Mouse (Mus musculus): ENCODE measurements around the gene Hoxa3. TPM values are rescaled to one million over a fixed set of nuclear protein-coding genes. Genes with fewer than 3 reads are reported as not detected.

Gene Hoxa3
- polyA plus RNA-seq, 1 experiment, result not detected

DNA sequence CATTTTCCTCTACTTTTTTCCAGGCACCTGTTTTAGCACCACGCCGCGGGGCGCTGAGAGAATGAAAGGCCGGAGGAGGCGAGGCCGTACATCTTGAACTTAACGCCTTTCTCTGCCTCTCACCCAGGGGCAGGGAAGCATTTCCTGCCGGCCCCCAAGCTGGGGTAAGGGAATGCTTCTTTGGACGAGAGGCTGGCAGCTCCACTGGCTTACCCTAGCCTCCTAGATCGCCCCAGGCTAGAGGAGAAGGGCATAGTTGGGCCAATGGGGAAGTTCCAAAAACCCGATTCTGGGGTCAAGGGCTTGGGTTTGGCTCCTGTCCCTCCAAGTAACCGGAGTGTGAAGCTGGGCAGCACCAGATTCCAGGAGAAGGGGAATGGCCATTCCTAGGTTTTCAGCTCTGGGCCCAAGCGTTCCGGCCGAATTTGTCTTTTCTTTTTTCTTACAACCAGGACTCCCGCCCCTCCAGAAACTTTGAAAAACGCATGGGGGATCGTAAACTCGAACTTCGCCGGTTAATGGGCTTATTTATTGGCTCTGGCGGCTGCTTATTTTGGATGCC lies 19.9 kb upstream of the Hoxa3 start:
- no peak for TF ChIP-seq POLR2A (IDR thresholded peaks at IDR 0.05; ENCODE audit: extremely low read depth, insufficient read depth, low read length)
- TF ChIP-seq CTCF (IDR thresholded peaks at IDR 0.05; ENCODE audit: extremely low read depth, insufficient read depth, low read length), result no peak
- no peaks in the 10 kb centered on the region for H3K4me1 ChIP-seq (ENCODE audit: control insufficient read depth, insufficient read depth, low read length)
- no peak overlapping the region for H3K4me3 ChIP-seq (ENCODE audit: insufficient read depth, low read length)
- H3K27ac ChIP-seq (ENCODE audit: insufficient read depth, low read length), result no peak overlapping the region

DNA sequence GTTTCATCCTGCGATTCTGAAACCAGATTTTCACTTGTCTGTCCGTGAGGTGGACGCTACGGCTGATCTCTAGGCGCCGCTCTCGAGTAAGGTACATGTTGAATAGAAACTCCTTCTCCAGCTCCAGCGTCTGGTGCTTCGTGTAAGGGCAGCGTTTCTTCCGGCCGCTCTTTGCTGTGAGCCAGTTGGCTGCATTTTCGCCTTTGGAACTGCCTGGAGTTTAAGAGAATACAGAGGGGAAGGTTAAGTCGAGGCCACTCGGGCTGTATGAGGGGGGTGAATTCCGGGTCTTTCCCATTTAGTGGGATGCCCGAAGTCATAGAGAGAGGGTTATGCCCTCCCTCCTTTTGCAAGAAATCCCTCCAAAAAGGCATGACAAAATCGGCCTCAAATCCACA lies 19.4 kb upstream of the Hoxa3 start:
- Histone ChIP-seq H3K4me3 (ENCODE audit: insufficient read depth, low read length) (no peak overlapping the region), H3K27ac (ENCODE audit: insufficient read depth, low read length) (no peak overlapping the region), H3K4me1 (ENCODE audit: control insufficient read depth, insufficient read depth, low read length) (no peaks in the 10 kb centered on the region)
- TF ChIP-seq CTCF (IDR thresholded peaks at IDR 0.05; ENCODE audit: extremely low read depth, insufficient read depth, low read length) (no peak), POLR2A (IDR thresholded peaks at IDR 0.05; ENCODE audit: extremely low read depth, insufficient read depth, low read length) (no peak)

DNA sequence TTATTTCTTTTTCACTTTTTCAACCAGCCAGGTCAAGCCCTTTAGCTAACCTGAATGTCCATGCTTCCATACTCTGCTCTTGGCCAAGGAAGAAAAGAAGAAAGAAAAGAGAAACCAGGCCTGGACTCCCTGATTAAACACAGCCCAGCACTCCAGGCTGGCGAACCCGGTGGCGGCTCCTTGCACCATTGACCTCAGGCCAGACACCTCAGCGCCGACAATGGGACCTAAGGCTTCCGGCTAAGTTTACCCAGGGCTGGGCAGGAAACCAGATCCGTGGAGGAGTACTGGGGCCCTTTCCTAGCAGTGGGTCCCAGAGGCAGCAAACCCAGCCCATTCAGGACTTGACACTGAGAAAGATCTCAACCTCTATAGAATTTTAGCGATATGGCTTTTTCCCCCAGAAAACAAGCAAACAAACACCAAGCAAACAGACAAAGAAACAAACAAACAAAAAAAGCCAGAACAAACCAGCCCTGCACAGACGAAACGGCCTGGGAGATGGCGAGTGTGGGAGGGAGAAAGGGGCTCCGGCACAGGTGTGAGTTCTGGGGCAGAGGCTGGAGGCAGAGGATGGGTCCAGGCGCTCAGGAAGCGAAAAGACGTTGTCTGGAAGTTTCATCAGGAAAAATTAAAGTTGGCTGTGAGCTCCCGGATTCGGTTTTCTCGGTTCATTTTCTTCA lies 18.9 kb upstream of the Hoxa3 start:
- TF ChIP-seq POLR2A (IDR thresholded peaks at IDR 0.05; ENCODE audit: extremely low read depth, insufficient read depth, low read length) (no peak), CTCF (IDR thresholded peaks at IDR 0.05; ENCODE audit: extremely low read depth, insufficient read depth, low read length) (no peak)
- no peak overlapping the region for H3K4me3 ChIP-seq (ENCODE audit: insufficient read depth, low read length)
- no peaks in the 10 kb centered on the region for H3K4me1 ChIP-seq (ENCODE audit: control insufficient read depth, insufficient read depth, low read length)
- H3K27ac ChIP-seq (ENCODE audit: insufficient read depth, low read length), result no peak overlapping the region

DNA sequence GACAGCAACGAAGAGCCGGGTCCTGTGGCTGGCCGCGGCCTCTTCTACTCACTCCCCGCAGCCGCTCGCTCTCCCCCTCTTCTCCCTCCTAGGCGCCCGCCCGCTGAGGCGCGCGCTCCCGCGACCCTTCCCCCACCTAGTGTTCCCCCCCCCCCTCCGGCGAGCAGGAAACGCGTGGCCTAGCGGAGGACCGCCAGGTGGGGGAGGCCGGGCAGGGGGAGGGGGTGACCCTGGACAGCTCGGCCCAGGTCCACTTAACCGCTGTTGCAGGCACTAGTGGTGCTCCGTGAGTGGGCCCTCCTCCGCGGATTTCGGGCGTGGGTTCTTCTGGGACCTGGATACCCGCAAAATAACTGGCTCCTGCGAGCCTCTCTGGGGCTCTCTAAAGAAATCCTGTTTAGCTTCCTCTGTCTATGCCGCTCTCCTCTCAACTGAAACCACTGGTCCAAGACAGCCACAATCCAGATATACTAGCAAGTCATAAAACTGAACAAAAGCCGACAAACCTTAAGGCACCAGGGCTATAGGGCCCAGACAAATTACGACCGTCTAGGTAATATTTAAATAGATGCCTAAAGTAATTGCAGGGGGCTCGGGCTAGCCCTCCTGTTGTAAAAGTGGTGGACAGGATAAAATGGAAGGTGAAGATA lies 17.5 kb upstream of the Hoxa3 start, which contains the start of gene Hoxa9:
Gene Hoxa9, minus strand, starts transcription at position 574 of the 650 bp plus-strand sequence.
- Histone ChIP-seq H3K4me3 (ENCODE audit: insufficient read depth, low read length) (no peak within 1 kb of the TSS), H3K4me1 (ENCODE audit: control insufficient read depth, insufficient read depth, low read length) (no peaks in the 10 kb centered on the region), H3K27ac (ENCODE audit: insufficient read depth, low read length) (no peak within 1 kb of the TSS)
- TF ChIP-seq POLR2A (IDR thresholded peaks at IDR 0.05; ENCODE audit: extremely low read depth, insufficient read depth, low read length) (no peak), CTCF (IDR thresholded peaks at IDR 0.05; ENCODE audit: extremely low read depth, insufficient read depth, low read length) (no peak)

DNA sequence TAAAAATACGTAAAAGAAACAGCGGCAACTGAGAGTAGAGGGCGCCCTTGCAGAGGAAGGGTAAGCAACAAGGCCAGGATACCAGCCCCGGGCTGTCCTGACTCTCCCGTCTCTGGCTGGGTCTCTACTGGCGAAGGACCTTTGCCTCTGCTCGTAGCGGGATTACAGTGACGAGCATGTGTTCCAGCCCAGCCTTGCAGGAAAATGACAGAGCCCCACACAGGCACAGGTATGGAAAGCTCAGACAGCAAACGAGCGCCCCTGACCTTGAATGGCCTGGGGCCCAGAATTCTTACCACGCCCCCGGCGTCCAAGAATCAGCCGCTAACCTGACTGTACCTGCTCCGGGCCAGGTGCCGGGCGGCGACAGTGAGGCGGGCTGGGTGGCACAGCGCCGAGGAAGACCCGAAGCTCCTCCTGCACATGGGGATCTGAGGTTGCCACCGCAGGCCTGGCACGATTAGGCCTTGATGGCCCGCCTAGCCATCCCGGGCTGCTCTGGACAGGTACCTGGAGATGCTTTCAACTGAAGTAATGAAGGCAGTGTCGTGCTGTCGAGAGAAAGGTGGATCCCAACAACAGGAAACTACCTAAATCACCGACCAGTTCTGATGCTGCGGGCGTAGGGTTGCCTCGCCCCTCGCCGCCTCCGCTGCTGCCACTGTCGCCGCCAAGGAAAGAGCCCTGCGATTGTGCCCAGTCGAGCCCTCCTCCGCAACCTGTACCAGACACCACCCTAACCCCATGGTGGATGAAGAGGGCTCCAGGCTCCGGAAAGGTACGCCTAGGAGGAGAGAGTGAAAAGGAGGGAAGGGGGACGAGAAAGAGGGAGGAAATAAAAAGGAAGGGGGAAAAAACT lies 16.7 kb upstream of the Hoxa3 start:
- Histone ChIP-seq H3K4me3 (ENCODE audit: insufficient read depth, low read length) (no peak overlapping the region), H3K27ac (ENCODE audit: insufficient read depth, low read length) (no peak overlapping the region), H3K4me1 (ENCODE audit: control insufficient read depth, insufficient read depth, low read length) (no peaks in the 10 kb centered on the region)
- TF ChIP-seq POLR2A (IDR thresholded peaks at IDR 0.05; ENCODE audit: extremely low read depth, insufficient read depth, low read length) (no peak), CTCF (IDR thresholded peaks at IDR 0.05; ENCODE audit: extremely low read depth, insufficient read depth, low read length) (no peak)

DNA sequence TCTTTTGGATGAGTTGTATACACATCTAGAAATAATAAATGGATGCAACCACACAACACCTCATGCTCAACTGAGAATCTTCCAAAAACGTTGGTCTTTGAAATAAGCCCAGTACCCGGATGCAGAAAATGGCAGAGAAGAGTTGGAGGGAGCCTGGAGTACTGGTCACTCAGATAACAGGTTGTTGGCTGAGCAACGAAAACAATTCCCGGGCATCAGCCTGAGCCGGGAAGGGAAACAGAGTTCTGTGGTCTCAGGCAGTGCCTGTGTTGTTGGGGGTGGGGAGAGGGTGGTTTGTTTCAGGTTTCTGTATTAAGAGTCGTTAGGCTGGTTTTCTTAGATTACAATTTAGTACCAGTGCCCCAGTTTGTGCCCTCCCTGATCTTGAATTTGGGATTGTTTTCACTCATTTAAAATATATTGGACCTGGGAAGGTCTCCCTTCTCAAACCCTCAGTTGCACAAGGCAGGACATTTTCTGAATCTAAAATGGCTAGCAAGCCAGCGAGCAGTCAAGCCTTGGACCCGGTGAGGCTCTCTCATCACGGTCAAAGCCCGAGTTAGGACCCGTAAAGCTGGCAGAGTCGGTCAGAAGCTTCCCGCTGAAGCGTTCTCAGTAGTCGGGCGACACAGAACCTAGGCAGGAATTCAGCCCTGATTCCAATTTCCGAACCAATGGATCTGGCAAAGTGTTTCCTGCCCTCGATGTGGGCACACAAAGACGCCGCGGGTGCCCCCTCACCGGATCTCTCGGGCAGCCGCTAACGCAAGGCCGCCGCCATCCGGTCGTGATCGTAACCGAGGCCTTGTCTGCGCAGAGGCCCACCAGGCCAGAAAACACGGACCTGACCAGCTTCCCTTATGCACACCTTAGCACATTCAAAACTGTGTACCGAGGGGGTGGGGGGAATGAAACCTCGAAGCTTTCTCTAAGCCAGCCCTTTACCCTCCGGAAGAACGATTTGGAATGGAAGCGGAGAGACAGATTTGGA lies 15.6 kb upstream of the Hoxa3 start:
- Histone ChIP-seq H3K27ac (ENCODE audit: insufficient read depth, low read length) (no peak overlapping the region), H3K4me3 (ENCODE audit: insufficient read depth, low read length) (no peak overlapping the region), H3K4me1 (ENCODE audit: control insufficient read depth, insufficient read depth, low read length) (no peaks in the 10 kb centered on the region)
- TF ChIP-seq CTCF (IDR thresholded peaks at IDR 0.05; ENCODE audit: extremely low read depth, insufficient read depth, low read length), result no peak
- no peak for TF ChIP-seq POLR2A (IDR thresholded peaks at IDR 0.05; ENCODE audit: extremely low read depth, insufficient read depth, low read length)

DNA sequence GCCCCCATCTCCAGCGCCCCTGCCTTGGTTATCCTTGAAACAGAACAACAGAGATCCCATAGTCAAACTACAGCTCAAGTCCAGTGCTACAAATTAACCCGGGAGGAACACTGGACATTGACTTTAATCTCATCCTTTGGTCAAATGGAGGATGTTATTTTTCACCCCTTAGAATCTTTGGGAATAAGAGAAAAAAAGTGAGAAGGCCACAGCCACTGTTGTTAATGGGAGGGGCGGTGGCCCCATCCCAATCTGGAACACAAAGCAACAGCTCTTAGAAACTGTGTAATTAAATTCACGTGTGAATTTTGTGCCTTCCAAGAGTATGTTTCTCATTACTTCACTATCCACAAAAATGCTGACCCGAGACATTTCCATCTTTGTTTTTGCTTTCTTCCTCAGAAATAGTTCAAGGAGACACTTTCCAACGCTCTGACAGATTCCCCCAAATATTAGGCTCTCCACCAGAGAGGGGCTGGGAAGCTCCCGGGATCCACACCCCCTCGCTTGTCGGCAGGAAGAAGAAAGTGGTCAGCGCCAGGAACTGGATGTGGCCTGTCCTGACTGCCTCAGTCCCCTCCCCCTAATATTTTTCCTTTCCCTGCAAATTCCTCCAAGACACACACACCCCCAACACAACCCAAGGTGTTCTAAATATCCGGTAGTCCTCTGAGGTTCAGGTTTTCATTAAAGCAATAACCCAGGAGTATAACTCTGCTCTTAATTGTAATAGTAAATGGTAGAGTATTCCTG lies 14.5 kb upstream of the Hoxa3 start:
- TF ChIP-seq POLR2A (IDR thresholded peaks at IDR 0.05; ENCODE audit: extremely low read depth, insufficient read depth, low read length), result no peak
- no peak for TF ChIP-seq CTCF (IDR thresholded peaks at IDR 0.05; ENCODE audit: extremely low read depth, insufficient read depth, low read length)
- no peak overlapping the region for H3K4me3 ChIP-seq (ENCODE audit: insufficient read depth, low read length)
- H3K27ac ChIP-seq (ENCODE audit: insufficient read depth, low read length), result no peak overlapping the region
- no peaks in the 10 kb centered on the region for H3K4me1 ChIP-seq (ENCODE audit: control insufficient read depth, insufficient read depth, low read length)
